In the genomic region with DNA sequence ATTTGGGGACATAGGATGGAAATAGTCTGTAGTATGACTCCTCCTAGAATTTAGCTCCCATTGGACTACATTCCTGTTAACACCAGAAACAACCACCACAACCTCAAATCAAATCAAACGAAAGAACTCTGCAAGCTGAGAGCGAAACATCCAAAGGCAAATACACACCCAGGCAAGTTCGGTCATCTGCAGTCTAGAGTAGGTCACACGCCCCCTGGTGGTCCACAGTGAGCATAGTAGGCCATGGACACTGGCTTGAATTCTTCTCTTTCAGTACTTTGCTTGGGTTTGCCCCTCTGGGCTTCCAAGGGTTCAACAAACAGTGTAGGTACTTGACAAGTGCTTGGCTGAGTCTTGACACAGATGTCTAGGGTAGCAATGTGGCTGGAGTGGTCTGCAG, we compare ENCODE assay signal across 1 mouse cellular context.
TF ChIP-seq lines count a peak whose summit lies in the region.

No protein-coding gene starts in this region.

TF ChIP-seq in CH12.LX, 34 proteins besides CTCF, POLR2A, EP300 and RAD21:
- TF ChIP-seq TCF12 (IDR thresholded peaks at IDR 0.05; ENCODE audit: low read depth, low read length) (no peak), JUND (conservative IDR thresholded peaks at IDR 0.05; ENCODE audit: low read depth, low read length) (0 out of 2 replicates have a peak, but pooled peaks have one; percentile 12), JUN (IDR thresholded peaks at IDR 0.05; ENCODE audit: insufficient read depth, low read depth, low read length) (no peak), MYC (IDR thresholded peaks at IDR 0.05; ENCODE audit: low read depth, low read length) (no peak), ELF1 (IDR thresholded peaks at IDR 0.05; ENCODE audit: low read depth, low read length) (no peak), CHD2 (IDR thresholded peaks at IDR 0.05; ENCODE audit: low read length) (no peak), IRF4 (IDR thresholded peaks at IDR 0.05; ENCODE audit: low read depth, low read length) (no peak; the same call in 1 of the 2 replicates), TBP (conservative IDR thresholded peaks at IDR 0.05; ENCODE audit: low read depth, low read length) (no peak), ZC3H11A (IDR thresholded peaks at IDR 0.05; ENCODE audit: low read depth, low read length) (peak; percentile 27), NELFE (IDR thresholded peaks at IDR 0.05; ENCODE audit: low read depth, low read length) (no peak), ETS1 (conservative IDR thresholded peaks at IDR 0.05; ENCODE audit: low read depth, low read length) (no peak), ZMIZ1 (IDR thresholded peaks at IDR 0.05; ENCODE audit: low read depth, low read length) (no peak), RCOR1 (conservative IDR thresholded peaks at IDR 0.05; ENCODE audit: low read depth, low read length) (no peak), MXI1 (IDR thresholded peaks at IDR 0.05; ENCODE audit: low read depth, low read length) (no peak), MAX (IDR thresholded peaks at IDR 0.05; ENCODE audit: low read length) (no peak), CHD1 (IDR thresholded peaks at IDR 0.05; ENCODE audit: low read depth, low read length) (no peak), ZNF384 (IDR thresholded peaks at IDR 0.05; ENCODE audit: low read depth, low read length) (peak; percentile 58), ZKSCAN1 (IDR thresholded peaks at IDR 0.05; ENCODE audit: borderline replicate concordance, low read depth, low read length) (no peak), SMC3 (IDR thresholded peaks at IDR 0.05; ENCODE audit: low read depth, low read length) (peak; percentile 92), USF2 (conservative IDR thresholded peaks at IDR 0.05; ENCODE audit: low read depth, low read length) (no peak), BHLHE40 (IDR thresholded peaks at IDR 0.05; ENCODE audit: low read depth, low read length) (no peak), MEF2A (IDR thresholded peaks at IDR 0.05; ENCODE audit: borderline replicate concordance, low read depth, low read length) (no peak), MAZ (IDR thresholded peaks at IDR 0.05; ENCODE audit: low read depth, low read length) (no peak), PAX5 (IDR thresholded peaks at IDR 0.05; ENCODE audit: low read length) (no peak), KAT2A (IDR thresholded peaks at IDR 0.05; ENCODE audit: insufficient replicate concordance, low read length) (no peak), UBTF (IDR thresholded peaks at IDR 0.05; ENCODE audit: low read depth, low read length) (no peak), MAFK (IDR thresholded peaks at IDR 0.05; ENCODE audit: insufficient replicate concordance, low read length) (no peak), USF1 (IDR thresholded peaks at IDR 0.05; ENCODE audit: low read depth, low read length) (no peak), GABPA (IDR thresholded peaks at IDR 0.05; ENCODE audit: insufficient replicate concordance, low read depth, low read length) (no peak), SIN3A (IDR thresholded peaks at IDR 0.05; ENCODE audit: low read length) (no peak), NRF1 (IDR thresholded peaks at IDR 0.05; ENCODE audit: low read depth, low read length) (no peak)
TF ChIP-seq in CH12.LX: peak in this region for 4.
